Mouse (Mus musculus) forebrain, embryonic 14.5 days (tissue): ENCODE results near the gene Fmnl3. TPM values are rescaled to one million over a fixed set of nuclear protein-coding genes. Genes with fewer than 3 reads are reported as not detected.

Source experiments
- ATAC-seq: fragments of 200-750 bp; cut with Nextera tagmentation; 2 replicates; pipeline ENCODE4 v1.8.0; 2017; ENCODE audit warnings: mild to moderate bottlenecking, moderate library complexity
- DNase-seq: peaks from one replicate; pipeline ENCODE4 v3.0.0-alpha.2; 2015; ENCODE audit warnings: low spot score
- H3K27ac ChIP-seq: fragments of 300-500 bp; sonication (generic); 2 replicates; pipeline ENCODE4 v1.5.1; 2014; ENCODE audit warnings: low read depth, mild to moderate bottlenecking, control low read depth, low read length, moderate library complexity
- H3K27me3 ChIP-seq: fragments of 300-500 bp; sonication (generic); replicated peaks from 2 replicates; pipeline ENCODE4 v1.6.1; 2014; ENCODE audit warnings: low read length, control low read depth, mixed read lengths; ENCODE audit not compliant: control insufficient read depth, insufficient read depth
- H3K36me3 ChIP-seq: fragments of 300-500 bp; sonication (generic); 2 replicates; pipeline ENCODE4 v1.6.1; 2014; ENCODE audit warnings: low read length, control low read depth; ENCODE audit not compliant: control insufficient read depth, insufficient read depth
- H3K4me1 ChIP-seq: fragments of 300-500 bp; sonication (generic); 2 replicates; pipeline ENCODE4 v1.6.1; 2014; ENCODE audit warnings: antibody characterized with exemption, low read length, control low read depth; ENCODE audit not compliant: control insufficient read depth, insufficient read depth
- H3K4me2 ChIP-seq: fragments of 300-500 bp; sonication (generic); 2 replicates; pipeline ENCODE4 v1.6.1; 2014; ENCODE audit warnings: mild to moderate bottlenecking, control low read depth, low read length
- H3K4me3 ChIP-seq: fragments of 300-500 bp; sonication (generic); 2 replicates; pipeline ENCODE4 v1.5.1; 2014; ENCODE audit warnings: low read depth, low read length, control low read depth
- H3K9ac ChIP-seq: fragments of 300-500 bp; sonication (generic); 2 replicates; pipeline ENCODE4 v1.6.1; 2014; ENCODE audit warnings: mild to moderate bottlenecking, low read length, control low read depth, moderate library complexity
- H3K9me3 ChIP-seq: fragments of 300-500 bp; sonication (generic); replicated peaks from 2 replicates; pipeline ENCODE4 v1.6.1; 2016; ENCODE audit warnings: low read length, control low read depth, mixed read lengths; ENCODE audit not compliant: control insufficient read depth
- WGBS: fragments of 180-500 bp; shearing (Covaris S2); extraction: QIAGEN DNeasy Blood & Tissue Kit; methylation state at CpG from one replicate; pipeline ENCODE4 v1.1.7; 2014; 5-methylcytosine and 5-hydroxymethylcytosine counted together
- polyA plus RNA-seq: library from polyadenylated mRNA; unstranded; fragments of >200 nt; fragmentation: Nextera tagmentation; extraction: Ambion mirVana; gene quantifications from 2 replicates; pipeline ENCODE4 v1.2.1, GENCODE M21; 2014

Fmnl3 gene
- polyA plus RNA-seq, 1 experiment from 2014 or later = 3.9 TPM

GRCm38 (mm10) chr15:99341102-99341501 lies 29.2 kb downstream of the Fmnl3 start:
- ATAC-seq = no peak
- H3K4me3 ChIP-seq = no peak overlapping the region
- WGBS = 96% methylated on average over 3 of the region's 3 CpGs

GRCm38 (mm10) chr15:99339669-99340068 lies 30.6 kb downstream of the Fmnl3 start:
- Histone ChIP-seq H3K4me1 (peaks cover 10% of the 10 kb centered on the region), H3K36me3 (no peaks in the 10 kb centered on the region), H3K4me2 (no peak overlapping the region), H3K27ac (no peak overlapping the region), H3K27me3 (no peaks in the 10 kb centered on the region), H3K9ac (no peak overlapping the region), H3K9me3 (no peaks in the 10 kb centered on the region), H3K4me3 (no peak overlapping the region)
- 80% methylated on average over 6 of the region's 6 CpGs for WGBS
- no peak for DNase-seq
- no peak for ATAC-seq

More at GRCm38 (mm10) chr15:99341102-99341501, 29.2 kb downstream of the Fmnl3 start:
- Histone ChIP-seq H3K4me1 (peaks cover 10% of the 10 kb centered on the region), H3K9ac (no peak overlapping the region), H3K36me3 (no peaks in the 10 kb centered on the region), H3K27me3 (no peaks in the 10 kb centered on the region), H3K4me2 (no peak overlapping the region), H3K27ac (no peak overlapping the region), H3K9me3 (no peaks in the 10 kb centered on the region)
- no peak for DNase-seq

GRCm38 (mm10) chr15:99338916-99339315 lies 31.4 kb downstream of the Fmnl3 start:
- H3K36me3 ChIP-seq = no peaks in the 10 kb centered on the region
- H3K27ac ChIP-seq = no peak overlapping the region
- H3K9me3 ChIP-seq = no peaks in the 10 kb centered on the region
- no peaks in the 10 kb centered on the region for H3K27me3 ChIP-seq
- ATAC-seq = no peak
- WGBS = 88% methylated on average over 2 of the region's 2 CpGs
- H3K4me3 ChIP-seq = no peak overlapping the region
- H3K4me2 ChIP-seq = no peak overlapping the region
- no peak overlapping the region for H3K9ac ChIP-seq
- peaks cover 10% of the 10 kb centered on the region for H3K4me1 ChIP-seq
- no peak for DNase-seq

- Histone ChIP-seq H3K9me3 (no peaks in the 10 kb centered on the region), H3K36me3 (0 out of 2 replicates have a peak, but pooled peaks cover 3% of the 10 kb centered on the region), H3K4me3 (no peak overlapping the region), H3K4me2 (no peak overlapping the region), H3K9ac (no peak overlapping the region), H3K27ac (no peak overlapping the region), H3K4me1 (no peaks in the 10 kb centered on the region), H3K27me3 (no peaks in the 10 kb centered on the region)
- ATAC-seq = no peak
- no peak for DNase-seq
- 82% methylated on average over 8 of the region's 8 CpGs for WGBS
Observed at GRCm38 (mm10) chr15:99335801-99336320, 34.4 kb downstream of the Fmnl3 start.

GRCm38 (mm10) chr15:99334500-99334899 lies 35.8 kb downstream of the Fmnl3 start:
- ATAC-seq (no peak), DNase-seq (no peak)
- 79% methylated on average over 6 of the region's 6 CpGs for WGBS

GRCm38 (mm10) chr15:99333676-99334065 lies 36.6 kb downstream of the Fmnl3 start:
- no peaks in the 10 kb centered on the region for H3K4me1 ChIP-seq
- H3K27me3 ChIP-seq = no peaks in the 10 kb centered on the region
- no peak for DNase-seq
- peak overlapping the region; percentile 63; the same call in 1 of the 2 replicates for H3K27ac ChIP-seq
- no peaks in the 10 kb centered on the region for H3K9me3 ChIP-seq
- H3K4me3 ChIP-seq = no peak overlapping the region
- no peak overlapping the region for H3K9ac ChIP-seq
- 87% methylated on average over 3 of the region's 3 CpGs for WGBS
- peaks cover 9% of the 10 kb centered on the region; the same call in 1 of the 2 replicates for H3K36me3 ChIP-seq
- ATAC-seq = no peak
- no peak overlapping the region for H3K4me2 ChIP-seq

More at GRCm38 (mm10) chr15:99334500-99334899, 35.8 kb downstream of the Fmnl3 start:
- no peak overlapping the region for H3K4me3 ChIP-seq
- H3K4me1 ChIP-seq = no peaks in the 10 kb centered on the region
- H3K9ac ChIP-seq = no peak overlapping the region
- H3K4me2 ChIP-seq = no peak overlapping the region
- H3K27me3 ChIP-seq = no peaks in the 10 kb centered on the region
- H3K36me3 ChIP-seq = 0 out of 2 replicates have a peak, but pooled peaks cover 3% of the 10 kb centered on the region
- no peaks in the 10 kb centered on the region for H3K9me3 ChIP-seq
- H3K27ac ChIP-seq = no peak overlapping the region

GRCm38 (mm10) chr15:99332921-99333675 lies 37.2 kb downstream of the Fmnl3 start:
- Histone ChIP-seq H3K36me3 (peaks cover 10% of the 10 kb centered on the region; the same call in 1 of the 2 replicates), H3K9me3 (no peaks in the 10 kb centered on the region), H3K9ac (no peak overlapping the region), H3K4me2 (no peak overlapping the region), H3K27ac (peak overlapping the region; percentile 63; the same call in 1 of the 2 replicates), H3K4me3 (no peak overlapping the region), H3K27me3 (no peaks in the 10 kb centered on the region), H3K4me1 (no peaks in the 10 kb centered on the region)
- ATAC-seq = no peak
- WGBS = 71% methylated on average over 9 of the region's 9 CpGs
- peak; percentile 24 for DNase-seq

GRCm38 (mm10) chr15:99332111-99332510 lies 38.2 kb downstream of the Fmnl3 start:
- ATAC-seq (no peak), DNase-seq (no peak)
- Histone ChIP-seq H3K9me3 (no peaks in the 10 kb centered on the region), H3K36me3 (peaks cover 17% of the 10 kb centered on the region; the same call in 1 of the 2 replicates), H3K27me3 (no peaks in the 10 kb centered on the region), H3K9ac (no peak overlapping the region), H3K27ac (no peak overlapping the region), H3K4me1 (no peaks in the 10 kb centered on the region), H3K4me3 (no peak overlapping the region), H3K4me2 (no peak overlapping the region)

GRCm38 (mm10) chr15:99331341-99331740 lies 38.9 kb downstream of the Fmnl3 start:
- DNase-seq (no peak), ATAC-seq (no peak)
- no peaks in the 10 kb centered on the region for H3K9me3 ChIP-seq
- H3K4me1 ChIP-seq = no peaks in the 10 kb centered on the region
- no peak overlapping the region for H3K9ac ChIP-seq
- H3K27ac ChIP-seq = no peak overlapping the region
- H3K4me3 ChIP-seq = no peak overlapping the region
- H3K36me3 ChIP-seq = peaks cover 17% of the 10 kb centered on the region; the same call in 1 of the 2 replicates
- no peaks in the 10 kb centered on the region for H3K27me3 ChIP-seq
- H3K4me2 ChIP-seq = no peak overlapping the region
- WGBS = 77% methylated on average over 5 of the region's 5 CpGs
